Mouse (Mus musculus): ENCODE data around the gene Hoxc13. TPM values are rescaled to one million over a fixed set of nuclear protein-coding genes. Genes with fewer than 3 reads are reported as not detected.

Hoxc13 gene
- polyA plus RNA-seq, 1 experiment from 2014 or later: not detected

- ATAC-seq (ENCODE audit: low read depth): no peak
- no peaks in the 10 kb centered on the region for H3K4me1 ChIP-seq (replicated peaks)
- no peaks in the 10 kb centered on the region for H3K36me3 ChIP-seq
- no peak overlapping the region for H3K27ac ChIP-seq
- no peaks in the 10 kb centered on the region for H3K9me3 ChIP-seq (replicated peaks)
- WGBS (ENCODE audit: insufficient replicate concordance): 4% methylated on average over 12 of the region's 12 CpGs
- no peak overlapping the region for H3K4me2 ChIP-seq
- H3K27me3 ChIP-seq: peaks cover 97% of the 10 kb centered on the region
- DNase-seq: no peak
- H3K4me3 ChIP-seq (replicated peaks): no peak overlapping the region
- no peak overlapping the region for H3K9ac ChIP-seq
Observed at GRCm38 (mm10) chr15:102919336-102920180, 1.3 kb upstream of the Hoxc13 start.

- no peak overlapping the region for H3K9ac ChIP-seq
- H3K27me3 ChIP-seq: peaks cover 99% of the 10 kb centered on the region
- no peak overlapping the region for H3K4me2 ChIP-seq
- no peak overlapping the region for H3K4me3 ChIP-seq (replicated peaks)
- WGBS (ENCODE audit: insufficient replicate concordance): 3% methylated on average over 20 of the region's 20 CpGs
- H3K9me3 ChIP-seq (replicated peaks): no peaks in the 10 kb centered on the region
- H3K27ac ChIP-seq: no peak overlapping the region
- DNase-seq (no peak), ATAC-seq (ENCODE audit: low read depth) (no peak)
- no peaks in the 10 kb centered on the region for H3K36me3 ChIP-seq
- H3K4me1 ChIP-seq (replicated peaks): no peaks in the 10 kb centered on the region
Observed at GRCm38 (mm10) chr15:102920619-102921018, 284 bp upstream of the Hoxc13 start.

- 2% methylated on average over 24 of the region's 24 CpGs for WGBS (ENCODE audit: insufficient replicate concordance)
- Histone ChIP-seq H3K27ac (no peak overlapping the region), H3K4me1 (replicated peaks) (no peaks in the 10 kb centered on the region), H3K9me3 (replicated peaks) (no peaks in the 10 kb centered on the region), H3K36me3 (no peaks in the 10 kb centered on the region), H3K9ac (no peak overlapping the region), H3K27me3 (peaks cover 99% of the 10 kb centered on the region), H3K4me2 (no peak overlapping the region), H3K4me3 (replicated peaks) (no peak overlapping the region)
- DNase-seq (no peak), ATAC-seq (ENCODE audit: low read depth) (no peak)
Observed at GRCm38 (mm10) chr15:102922012-102922362, 1.1 kb downstream of the Hoxc13 start.

- Histone ChIP-seq H3K36me3 (no peaks in the 10 kb centered on the region), H3K27ac (no peak overlapping the region), H3K9ac (no peak overlapping the region), H3K4me2 (no peak overlapping the region), H3K27me3 (peaks cover 99% of the 10 kb centered on the region), H3K9me3 (replicated peaks) (no peaks in the 10 kb centered on the region), H3K4me3 (replicated peaks) (no peak overlapping the region), H3K4me1 (replicated peaks) (no peaks in the 10 kb centered on the region)
- 12% methylated on average over 6 of the region's 6 CpGs for WGBS (ENCODE audit: insufficient replicate concordance)
- no peak for DNase-seq
- no peak for ATAC-seq (ENCODE audit: low read depth)
Observed at GRCm38 (mm10) chr15:102922636-102923500, 2.0 kb downstream of the Hoxc13 start.

- Histone ChIP-seq H3K36me3 (no peaks in the 10 kb centered on the region), H3K4me3 (replicated peaks) (no peak overlapping the region), H3K27ac (no peak overlapping the region), H3K4me1 (replicated peaks) (no peaks in the 10 kb centered on the region), H3K9me3 (replicated peaks) (no peaks in the 10 kb centered on the region), H3K27me3 (peaks cover 99% of the 10 kb centered on the region), H3K9ac (no peak overlapping the region), H3K4me2 (no peak overlapping the region)
- no peak for ATAC-seq (ENCODE audit: low read depth)
- WGBS (ENCODE audit: insufficient replicate concordance): 2% methylated on average over 40 of the region's 40 CpGs
- no peak for DNase-seq
Observed at GRCm38 (mm10) chr15:102927032-102927645, 6.2 kb downstream of the Hoxc13 start.

- H3K27ac ChIP-seq: no peak overlapping the region
- H3K4me2 ChIP-seq: no peak overlapping the region
- 5% methylated on average over 23 of the region's 23 CpGs for WGBS (ENCODE audit: insufficient replicate concordance)
- H3K27me3 ChIP-seq: peaks cover 100% of the 10 kb centered on the region
- H3K36me3 ChIP-seq: no peaks in the 10 kb centered on the region
- DNase-seq (no peak), ATAC-seq (ENCODE audit: low read depth) (no peak)
- H3K4me3 ChIP-seq (replicated peaks): no peak overlapping the region
- no peak overlapping the region for H3K9ac ChIP-seq
- H3K4me1 ChIP-seq (replicated peaks): no peaks in the 10 kb centered on the region
- H3K9me3 ChIP-seq (replicated peaks): no peaks in the 10 kb centered on the region
Observed at GRCm38 (mm10) chr15:102931706-102932358, 10.9 kb downstream of the Hoxc13 start.

GRCm38 (mm10) chr15:102934438-102934837 lies 13.5 kb downstream of the Hoxc13 start:
- no peak overlapping the region for H3K9ac ChIP-seq
- peaks cover 100% of the 10 kb centered on the region for H3K27me3 ChIP-seq
- H3K27ac ChIP-seq: no peak overlapping the region
- WGBS (ENCODE audit: insufficient replicate concordance): 4% methylated on average over 12 of the region's 12 CpGs
- no peak overlapping the region for H3K4me3 ChIP-seq (replicated peaks)
- H3K36me3 ChIP-seq: no peaks in the 10 kb centered on the region
- no peak overlapping the region for H3K4me2 ChIP-seq
- no peaks in the 10 kb centered on the region for H3K4me1 ChIP-seq (replicated peaks)
- ATAC-seq (ENCODE audit: low read depth) (no peak), DNase-seq (no peak)
- no peaks in the 10 kb centered on the region for H3K9me3 ChIP-seq (replicated peaks)

GRCm38 (mm10) chr15:102934897-102935296 lies 14.0 kb downstream of the Hoxc13 start:
- no peak for DNase-seq
- ATAC-seq (ENCODE audit: low read depth): no peak
- 2% methylated on average over 27 of the region's 27 CpGs for WGBS (ENCODE audit: insufficient replicate concordance)
- H3K27me3 ChIP-seq: peaks cover 100% of the 10 kb centered on the region
- H3K4me1 ChIP-seq (replicated peaks): no peaks in the 10 kb centered on the region
- no peak overlapping the region for H3K9ac ChIP-seq
- no peak overlapping the region for H3K4me2 ChIP-seq
- no peaks in the 10 kb centered on the region for H3K9me3 ChIP-seq (replicated peaks)
- no peaks in the 10 kb centered on the region for H3K36me3 ChIP-seq
- no peak overlapping the region for H3K27ac ChIP-seq
- H3K4me3 ChIP-seq (replicated peaks): no peak overlapping the region

- Histone ChIP-seq H3K27ac (no peak within 1 kb of the TSS), H3K27me3 (peaks cover 100% of the 10 kb centered on the region), H3K36me3 (no peaks in the 10 kb centered on the region), H3K4me1 (replicated peaks) (no peaks in the 10 kb centered on the region), H3K4me3 (replicated peaks) (no peak within 1 kb of the TSS), H3K9me3 (replicated peaks) (no peaks in the 10 kb centered on the region), H3K4me2 (no peak within 1 kb of the TSS), H3K9ac (no peak within 1 kb of the TSS)
- no peak for DNase-seq
- WGBS (ENCODE audit: insufficient replicate concordance): 3% methylated on average over 31 of the region's 31 CpGs
- no peak for ATAC-seq (ENCODE audit: low read depth)
Observed at GRCm38 (mm10) chr15:102936279-102936972, 15.5 kb downstream of the Hoxc13 start, which contains the start of gene Hoxc12. Hoxc12 (plus strand) TSS chr15:102936757.

- WGBS (ENCODE audit: insufficient replicate concordance): 3% methylated on average over 50 of the region's 50 CpGs
- no peak for ATAC-seq (ENCODE audit: low read depth)
- DNase-seq: no peak
Observed at GRCm38 (mm10) chr15:102937036-102937666, 16.2 kb downstream of the Hoxc13 start.

More at GRCm38 (mm10) chr15:102937036-102937666, 16.2 kb downstream of the Hoxc13 start:
- H3K4me3 ChIP-seq (replicated peaks): no peak overlapping the region
- H3K4me1 ChIP-seq (replicated peaks): no peaks in the 10 kb centered on the region
- H3K36me3 ChIP-seq: no peaks in the 10 kb centered on the region
- H3K4me2 ChIP-seq: no peak overlapping the region
- H3K27ac ChIP-seq: no peak overlapping the region
- no peaks in the 10 kb centered on the region for H3K9me3 ChIP-seq (replicated peaks)
- no peak overlapping the region for H3K9ac ChIP-seq
- peaks cover 100% of the 10 kb centered on the region for H3K27me3 ChIP-seq
